Mouse (Mus musculus): ENCODE measurements around the gene Vmn2r14. TPM values are rescaled to one million over a fixed set of nuclear protein-coding genes. Genes with fewer than 3 reads are reported as not detected.
"Not testable (repeated sequence)": the region's sequence is repeated elsewhere in the genome, so short reads cannot be mapped to it uniquely, and the experiment has no call there.

Vmn2r14 gene
- polyA plus RNA-seq (2012; fragmentation: generic; extraction: Trizol) = not detected

- Histone ChIP-seq H3K36me3 (ENCODE audit: control insufficient read depth, insufficient read depth) (no peaks in the 10 kb centered on the region), H3ac (ENCODE audit: control insufficient read depth, insufficient read length) (no peak within 1 kb of the TSS), H3K27me3 (ENCODE audit: control insufficient read depth, insufficient read depth, insufficient read length) (no peaks in the 10 kb centered on the region), H3K4me2 (ENCODE audit: low read depth) (no peak within 1 kb of the TSS), H3K4me3 (no peak within 1 kb of the TSS), H3K79me2 (ENCODE audit: control insufficient read depth, insufficient read depth) (no peaks in the 10 kb centered on the region)
- TF ChIP-seq POLR2AphosphoS2 (IDR thresholded peaks at IDR 0.05; ENCODE audit: insufficient read length, low read depth) (no peak), MYOD1 (IDR thresholded peaks at IDR 0.05; ENCODE audit: control insufficient read depth in 1 of 3, insufficient read length in 2 of 3, low read depth in 2 of 3) (no peak), CEBPB (IDR thresholded peaks at IDR 0.05; ENCODE audit: insufficient read depth, poor library complexity, severe bottlenecking) (no peak), SRF (IDR thresholded peaks at IDR 0.05; ENCODE audit: control insufficient read depth, insufficient read length, low read depth) (no peak), POLR2A (IDR thresholded peaks at IDR 0.05; ENCODE audit: insufficient read length, low read depth) (no peak), E2F4 (IDR thresholded peaks at IDR 0.05; ENCODE audit: insufficient read depth) (no peak), REST (IDR thresholded peaks at IDR 0.05; ENCODE audit: insufficient read depth, insufficient read length) (no peak), TCF12 (IDR thresholded peaks at IDR 0.05; ENCODE audit: insufficient read depth, poor library complexity, severe bottlenecking) (no peak), MYOG (IDR thresholded peaks at IDR 0.05; ENCODE audit: control insufficient read depth in 1 of 3, insufficient read depth in 1 of 3, insufficient read length in 2 of 3, low read depth in 2 of 3) (no peak), TCF3 (IDR thresholded peaks at IDR 0.05; ENCODE audit: insufficient read length, low read depth) (no peak), USF1 (IDR thresholded peaks at IDR 0.05; ENCODE audit: low read depth) (no peak)
Measured at GRCm38 (mm10) chr5:109224608-109225007, at the start of gene Vmn2r14. Gene Vmn2r14 (minus strand): TSS chr5:109224708.

GRCm38 (mm10) chr5:109192099-109192498 lies 32.4 kb downstream of the Vmn2r14 start, which contains the start of gene Vmn2r13:
Gene Vmn2r13 (minus strand): TSS chr5:109192199.
- H3K36me3 ChIP-seq (ENCODE audit: control insufficient read depth, insufficient read depth); H3K4me2 ChIP-seq (ENCODE audit: low read depth); H3K79me2 ChIP-seq (ENCODE audit: control insufficient read depth, insufficient read depth); H3ac ChIP-seq (ENCODE audit: control insufficient read depth, insufficient read length); H3K27me3 ChIP-seq (ENCODE audit: control insufficient read depth, insufficient read depth, insufficient read length); H3K4me3 ChIP-seq: not testable (repeated sequence)

- H3K79me2 ChIP-seq (ENCODE audit: control insufficient read depth, insufficient read depth); H3ac ChIP-seq (ENCODE audit: control insufficient read depth, insufficient read length); H3K4me3 ChIP-seq; H3K36me3 ChIP-seq (ENCODE audit: control insufficient read depth, insufficient read depth); H3K27me3 ChIP-seq (ENCODE audit: control insufficient read depth, insufficient read depth, insufficient read length): not testable (repeated sequence)
- H3K4me2 ChIP-seq (ENCODE audit: low read depth) = peak overlapping the region; percentile 42
Measured at GRCm38 (mm10) chr5:109166851-109167250, 57.7 kb downstream of the Vmn2r14 start.

Other genes starting within 250 kb of the Vmn2r14 start
- gene Vmn2r10, start 218.2 kb downstream of the Vmn2r14 start, polyA plus RNA-seq (2012; fragmentation: generic; extraction: Trizol) = not detected
- gene Vmn2r11, start 165.1 kb downstream of the Vmn2r14 start, polyA plus RNA-seq (2012; fragmentation: generic; extraction: Trizol) = not detected
- gene Vmn2r12, start 126.8 kb downstream of the Vmn2r14 start, polyA plus RNA-seq (2012; fragmentation: generic; extraction: Trizol) = not detected
- 0.04 TPM for gene Vmn2r13, start 32.5 kb downstream of the Vmn2r14 start, polyA plus RNA-seq (2012; fragmentation: generic; extraction: Trizol)
- not detected for gene Vmn2r15, start 72.9 kb upstream of the Vmn2r14 start, polyA plus RNA-seq (2012; fragmentation: generic; extraction: Trizol)
- not detected for gene Vmn2r16, start 105.5 kb upstream of the Vmn2r14 start, polyA plus RNA-seq (2012; fragmentation: generic; extraction: Trizol)
- not detected for gene Vmn2r17, start 195.0 kb upstream of the Vmn2r14 start, polyA plus RNA-seq (2012; fragmentation: generic; extraction: Trizol)